Mouse (Mus musculus): ENCODE measurements around the gene Qrfpr.

The Qrfpr gene

DNA sequence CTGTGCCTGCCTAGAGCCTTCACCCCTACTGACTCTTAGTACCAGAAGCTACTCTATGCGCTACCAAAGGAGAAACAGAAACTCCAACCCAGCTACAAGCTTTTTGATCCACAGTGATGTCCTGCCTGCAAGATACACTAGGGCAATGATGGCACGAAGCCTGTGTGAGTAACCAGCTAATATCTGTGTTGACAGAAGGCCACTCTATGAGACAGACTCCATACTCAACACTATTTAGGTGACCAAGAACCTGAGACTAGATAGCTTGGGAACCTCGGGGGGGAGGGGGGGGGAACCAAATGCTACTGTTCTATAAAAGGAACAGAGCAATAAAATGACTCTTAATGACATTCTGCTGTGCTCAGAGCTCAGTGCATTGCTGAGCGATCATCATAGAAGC, 35.6 kb downstream of the Qrfpr start:
- no peaks in the 10 kb centered on the region for H3K27me3 ChIP-seq (ENCODE audit: control insufficient read depth, insufficient read depth, low read length, poor library complexity, severe bottlenecking)
- DNase-seq (ENCODE audit: low read depth, low spot score) = no peak
- H3K36me3 ChIP-seq (ENCODE audit: control insufficient read depth, insufficient read depth, low read length, poor library complexity, severe bottlenecking) = no peaks in the 10 kb centered on the region

DNA sequence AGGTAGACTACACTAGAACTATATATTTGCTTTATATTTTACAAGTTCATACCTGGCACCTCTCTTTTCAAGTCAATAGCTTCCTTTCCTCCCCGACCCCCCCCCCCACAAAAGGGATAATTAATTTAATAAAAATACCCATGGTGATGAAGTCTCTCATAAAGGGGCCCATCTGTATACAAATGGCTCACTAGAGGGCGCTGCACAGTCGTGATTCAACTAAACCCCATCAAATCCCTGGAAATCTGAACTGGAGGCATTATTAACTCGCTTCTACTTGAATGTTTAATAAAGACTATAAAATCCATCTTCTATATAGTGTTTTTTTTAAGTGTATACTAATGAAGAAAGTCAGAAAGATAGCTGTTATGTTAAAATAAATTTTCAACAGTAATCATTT, 40.6 kb downstream of the Qrfpr start:
- DNase-seq (ENCODE audit: low read depth, low spot score) = peak; percentile 38
- H3K27me3 ChIP-seq (ENCODE audit: control insufficient read depth, insufficient read depth, low read length, poor library complexity, severe bottlenecking) = no peaks in the 10 kb centered on the region
- H3K36me3 ChIP-seq (ENCODE audit: control insufficient read depth, insufficient read depth, low read length, poor library complexity, severe bottlenecking) = no peaks in the 10 kb centered on the region

DNA sequence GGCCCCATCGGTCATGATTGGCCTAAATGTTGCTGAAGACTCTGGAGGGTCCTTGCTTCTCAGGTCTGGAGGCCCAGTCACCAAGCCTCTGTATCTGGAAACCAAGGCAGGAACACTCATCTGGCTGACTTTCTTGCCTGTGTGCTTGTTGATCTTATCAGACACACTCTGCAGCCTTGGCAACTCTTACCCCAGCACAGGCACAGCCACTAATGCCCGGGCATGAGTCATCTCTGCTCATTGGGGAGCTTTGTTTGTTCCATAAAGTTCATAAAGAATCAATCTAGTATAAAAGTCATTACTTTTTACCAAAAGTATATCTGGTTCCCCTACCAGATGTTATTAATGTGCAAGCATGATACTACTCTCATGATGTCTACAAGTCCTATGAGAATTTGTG, 48.4 kb downstream of the Qrfpr start:
- no peaks in the 10 kb centered on the region; the same call in 1 of the 2 replicates for H3K27me3 ChIP-seq (ENCODE audit: control insufficient read depth, insufficient read depth, low read length, poor library complexity, severe bottlenecking)
- no peak for DNase-seq (ENCODE audit: low read depth, low spot score)

DNA sequence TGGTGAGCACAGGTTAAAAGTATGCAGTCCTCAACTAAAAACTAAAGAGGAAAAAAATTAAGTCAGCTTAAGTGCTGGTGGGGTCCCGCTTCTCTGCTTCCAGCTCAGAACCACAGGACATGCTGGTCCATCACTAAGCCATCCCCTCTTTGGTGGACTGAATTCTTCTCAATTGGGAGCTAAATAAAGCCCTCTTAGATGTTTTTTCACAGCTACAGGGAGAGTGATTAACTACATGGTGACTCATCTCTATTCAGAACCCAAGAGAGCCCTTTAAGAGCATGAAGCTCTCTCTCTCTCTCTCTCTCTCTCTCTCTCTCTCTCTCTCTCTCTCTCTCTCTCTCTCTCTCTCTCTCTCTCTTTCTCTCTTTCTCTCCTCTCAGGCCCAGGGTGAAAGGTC, 50.8 kb downstream of the Qrfpr start:
- no peak for DNase-seq (ENCODE audit: low read depth, low spot score)
- no peaks in the 10 kb centered on the region; the same call in 1 of the 2 replicates for H3K27me3 ChIP-seq (ENCODE audit: control insufficient read depth, insufficient read depth, low read length, poor library complexity, severe bottlenecking)

More for the DNA sequence above, 48.4 kb downstream of the Qrfpr start:
- H3K36me3 ChIP-seq (ENCODE audit: control insufficient read depth, insufficient read depth, low read length, poor library complexity, severe bottlenecking) = no peaks in the 10 kb centered on the region

DNA sequence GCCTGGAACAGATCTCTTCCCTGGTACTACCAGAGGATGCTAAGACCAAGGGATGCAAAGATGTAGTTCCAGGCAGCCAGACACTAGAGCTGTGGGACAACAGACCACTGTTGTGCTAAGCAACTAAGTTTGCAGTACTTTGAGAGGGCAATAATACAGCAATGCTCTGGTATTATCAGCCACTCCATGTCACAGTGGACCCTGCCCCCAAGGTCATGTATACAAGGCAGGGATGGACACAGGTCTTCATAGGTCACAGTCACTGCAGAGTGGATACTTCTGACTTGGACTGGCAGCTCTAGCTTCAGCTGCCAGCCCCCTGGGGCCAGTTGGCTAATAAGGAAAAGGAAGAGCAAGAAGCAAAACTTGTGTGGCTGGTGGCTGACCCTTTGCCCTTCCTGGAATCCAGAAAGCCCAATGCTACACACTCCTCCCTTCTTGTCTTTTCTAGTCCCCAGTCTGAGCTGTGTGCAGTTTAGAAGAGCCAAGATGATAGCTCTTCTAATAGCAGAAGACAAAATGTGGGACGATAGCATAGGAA, 51.4 kb downstream of the Qrfpr start:
- H3K27me3 ChIP-seq (ENCODE audit: control insufficient read depth, insufficient read depth, low read length, poor library complexity, severe bottlenecking) = no peaks in the 10 kb centered on the region; the same call in 1 of the 2 replicates
- DNase-seq (ENCODE audit: low read depth, low spot score) = no peak

More for the DNA sequence above, 50.8 kb downstream of the Qrfpr start:
- H3K36me3 ChIP-seq (ENCODE audit: control insufficient read depth, insufficient read depth, low read length, poor library complexity, severe bottlenecking) = no peaks in the 10 kb centered on the region

DNA sequence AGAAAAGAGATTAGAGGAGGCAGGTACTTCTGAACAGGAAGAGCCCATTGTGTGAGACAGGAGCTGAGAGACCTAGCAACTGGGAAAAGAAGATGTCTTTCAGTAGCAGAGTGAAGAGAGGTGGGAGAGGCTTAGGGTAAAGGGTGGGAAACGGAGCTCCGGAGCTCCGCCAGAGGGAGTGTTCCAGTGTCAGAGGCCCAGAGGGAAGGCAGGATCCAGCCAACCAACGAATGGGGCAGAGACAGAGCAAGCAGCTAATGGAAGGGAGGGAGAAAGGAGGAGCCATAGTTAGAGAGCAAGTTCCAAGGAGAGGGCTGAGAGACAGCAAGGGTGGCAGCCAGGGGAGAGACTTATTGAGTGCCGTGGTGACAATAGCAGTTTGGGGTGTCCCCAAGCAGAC, 66.8 kb downstream of the Qrfpr start:
- no peak for DNase-seq (ENCODE audit: low read depth, low spot score)
- no peaks in the 10 kb centered on the region for H3K27me3 ChIP-seq (ENCODE audit: control insufficient read depth, insufficient read depth, low read length, poor library complexity, severe bottlenecking)
- no peaks in the 10 kb centered on the region for H3K36me3 ChIP-seq (ENCODE audit: control insufficient read depth, insufficient read depth, low read length, poor library complexity, severe bottlenecking)

More for the DNA sequence above, 51.4 kb downstream of the Qrfpr start:
- no peaks in the 10 kb centered on the region for H3K36me3 ChIP-seq (ENCODE audit: control insufficient read depth, insufficient read depth, low read length, poor library complexity, severe bottlenecking)

DNA sequence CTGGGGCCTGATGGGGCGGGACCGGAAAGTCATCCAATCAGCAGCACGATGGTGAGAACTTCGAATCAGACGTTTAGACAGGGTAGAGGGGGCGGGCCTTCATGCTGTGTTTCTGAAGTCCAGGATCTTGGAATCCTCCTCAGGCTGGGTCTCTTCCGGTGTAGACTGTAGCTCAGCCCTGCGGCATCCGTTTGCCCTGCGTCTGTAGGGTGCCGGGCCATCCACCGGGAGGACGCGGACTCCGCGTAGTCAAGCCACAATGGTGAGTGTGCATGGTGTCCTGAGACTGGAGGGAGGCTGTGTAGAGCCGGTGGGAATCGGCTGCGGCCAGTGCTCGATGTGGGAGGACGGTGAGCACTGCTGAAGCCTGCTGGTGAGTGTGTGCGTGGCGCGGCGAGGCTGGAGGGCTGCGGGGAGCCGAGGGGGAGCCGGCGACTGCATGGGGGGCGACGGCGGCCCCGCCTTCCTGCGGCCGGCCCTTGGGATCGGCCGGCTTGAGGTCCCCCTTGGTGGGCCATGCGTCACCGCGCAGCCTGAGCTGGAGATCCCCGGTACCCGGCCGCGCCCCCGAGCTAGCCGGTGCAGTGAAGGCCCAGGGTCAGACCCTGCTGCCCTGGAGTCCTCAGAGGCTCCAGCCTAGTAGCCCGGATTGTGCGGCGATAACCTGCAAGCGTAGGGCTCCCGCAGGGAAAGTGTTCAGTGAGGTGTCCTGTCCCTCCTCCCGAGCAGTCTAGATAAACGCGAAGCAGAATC, 71.0 kb downstream of the Qrfpr start, which contains the start of gene D3Ertd254e:
TSS of gene D3Ertd254e (plus strand) at position 84 of the 753 bp plus-strand sequence.
- DNase-seq (ENCODE audit: low read depth, low spot score) = peak; percentile 78
- Histone ChIP-seq H3K27me3 (ENCODE audit: control insufficient read depth, insufficient read depth, low read length, poor library complexity, severe bottlenecking) (no peaks in the 10 kb centered on the region), H3K36me3 (ENCODE audit: control insufficient read depth, insufficient read depth, low read length, poor library complexity, severe bottlenecking) (no peaks in the 10 kb centered on the region)

DNA sequence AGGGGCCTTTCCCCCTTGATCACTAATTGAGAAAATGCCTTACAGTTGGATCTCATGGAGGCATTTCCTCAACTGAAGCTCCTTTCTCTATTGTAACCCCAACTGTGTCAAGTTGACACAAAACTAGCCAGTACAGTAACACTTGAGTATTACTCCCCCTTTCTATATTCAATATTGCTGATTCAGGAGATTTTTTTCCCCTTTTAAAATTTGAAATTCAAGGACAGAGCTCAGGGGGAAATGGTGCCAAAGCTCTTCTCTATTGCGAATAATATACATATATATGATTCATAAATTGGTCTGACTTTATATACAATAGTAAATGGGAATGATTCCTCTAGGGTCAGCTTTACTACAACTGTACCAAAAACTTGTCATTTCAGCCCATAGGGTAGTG, 71.6 kb downstream of the Qrfpr start:
- no peaks in the 10 kb centered on the region for H3K27me3 ChIP-seq (ENCODE audit: control insufficient read depth, insufficient read depth, low read length, poor library complexity, severe bottlenecking)
- H3K36me3 ChIP-seq (ENCODE audit: control insufficient read depth, insufficient read depth, low read length, poor library complexity, severe bottlenecking) = no peaks in the 10 kb centered on the region
- no peak for DNase-seq (ENCODE audit: low read depth, low spot score)

DNA sequence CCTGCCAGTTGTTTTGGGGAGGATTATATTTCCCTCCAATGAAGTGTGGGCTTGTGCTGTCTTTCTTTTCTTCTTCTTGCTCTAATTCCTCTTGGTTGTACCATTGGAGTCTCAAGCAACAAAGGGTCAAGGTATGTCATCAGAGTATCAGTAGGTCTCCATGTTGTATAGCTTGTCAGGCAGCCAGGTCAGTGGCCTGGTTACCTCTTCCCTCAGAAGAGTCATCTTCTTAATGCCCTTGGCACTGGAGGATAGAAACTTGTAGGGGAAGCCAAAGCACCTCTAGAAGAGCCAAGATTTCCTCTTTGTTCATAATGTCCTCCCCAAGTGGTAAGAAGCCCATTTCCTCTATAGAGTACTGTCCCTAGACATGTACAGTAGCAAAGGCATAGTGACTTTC, 83.1 kb downstream of the Qrfpr start:
- no peaks in the 10 kb centered on the region for H3K27me3 ChIP-seq (ENCODE audit: control insufficient read depth, insufficient read depth, low read length, poor library complexity, severe bottlenecking)
- H3K36me3 ChIP-seq (ENCODE audit: control insufficient read depth, insufficient read depth, low read length, poor library complexity, severe bottlenecking) = no peaks in the 10 kb centered on the region
- no peak for DNase-seq (ENCODE audit: low read depth, low spot score)

DNA sequence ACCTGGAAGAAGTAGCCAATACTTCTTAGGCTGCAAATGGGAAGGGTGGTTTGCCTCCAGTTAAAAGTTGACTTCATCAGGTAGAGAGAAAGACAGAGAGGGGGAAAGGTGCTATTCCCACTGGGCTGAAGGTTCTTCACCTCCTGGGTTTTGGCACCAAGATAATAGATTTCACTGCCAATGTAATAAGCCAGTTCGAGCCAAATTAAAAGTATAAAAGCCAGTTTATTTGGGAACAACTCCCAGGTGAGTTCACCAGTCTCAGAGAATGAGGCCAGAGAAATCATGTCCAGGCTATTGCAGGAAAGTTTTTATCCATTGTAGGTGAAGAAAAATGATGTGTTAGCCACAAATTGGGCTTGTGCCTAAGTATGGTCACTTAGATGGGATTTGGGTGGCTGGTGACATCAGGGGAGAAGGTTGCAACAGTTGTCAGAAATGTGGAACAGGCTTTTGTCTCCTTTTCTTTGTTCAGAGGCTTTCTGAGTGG, 83.9 kb downstream of the Qrfpr start:
- H3K27me3 ChIP-seq (ENCODE audit: control insufficient read depth, insufficient read depth, low read length, poor library complexity, severe bottlenecking) = no peaks in the 10 kb centered on the region
- DNase-seq (ENCODE audit: low read depth, low spot score) = no peak
- H3K36me3 ChIP-seq (ENCODE audit: control insufficient read depth, insufficient read depth, low read length, poor library complexity, severe bottlenecking) = no peaks in the 10 kb centered on the region

DNA sequence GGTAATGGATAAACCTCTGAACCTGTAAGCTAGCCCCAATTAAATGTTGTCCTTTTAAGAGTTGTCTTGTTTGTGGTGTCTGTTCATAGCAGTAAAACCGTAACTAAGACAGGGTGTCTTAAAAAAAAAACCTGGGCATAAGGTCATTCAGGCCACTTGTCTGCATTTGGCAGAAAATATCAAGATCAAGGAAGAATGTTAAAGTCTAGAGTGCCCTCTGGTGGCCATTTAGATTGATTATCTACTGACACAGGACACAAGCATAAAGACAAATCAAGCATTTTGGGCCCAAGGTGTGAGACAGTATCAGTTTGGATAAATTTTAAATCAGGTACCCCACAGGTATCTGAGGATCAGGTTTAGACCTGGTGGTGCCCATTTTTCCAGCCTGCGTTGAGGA, 84.6 kb downstream of the Qrfpr start:
- DNase-seq (ENCODE audit: low read depth, low spot score) = peak; percentile 76

DNA sequence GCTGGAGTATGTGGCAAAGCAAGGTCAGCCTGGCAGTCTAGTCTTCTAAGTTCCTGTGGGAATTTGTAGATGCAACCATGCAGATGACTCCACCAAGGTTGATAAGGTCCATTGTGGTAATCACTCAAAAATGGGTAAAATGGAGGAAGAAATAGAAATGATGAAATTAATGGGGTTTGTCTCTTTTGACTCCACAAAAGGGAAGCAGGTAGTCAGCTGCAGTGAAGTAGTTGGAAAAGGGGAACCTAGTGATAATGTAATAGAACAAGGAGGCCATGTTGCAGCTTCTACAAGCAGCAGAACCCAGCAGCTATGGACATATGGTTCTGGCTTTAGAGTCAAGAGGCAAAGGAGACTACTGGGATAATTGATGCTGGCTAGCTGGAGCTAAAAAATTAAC, 86.0 kb downstream of the Qrfpr start:
- Histone ChIP-seq H3K36me3 (ENCODE audit: control insufficient read depth, insufficient read depth, low read length, poor library complexity, severe bottlenecking) (no peaks in the 10 kb centered on the region), H3K27me3 (ENCODE audit: control insufficient read depth, insufficient read depth, low read length, poor library complexity, severe bottlenecking) (no peaks in the 10 kb centered on the region)
- DNase-seq (ENCODE audit: low read depth, low spot score) = no peak

More for the DNA sequence above, 84.6 kb downstream of the Qrfpr start:
- Histone ChIP-seq H3K36me3 (ENCODE audit: control insufficient read depth, insufficient read depth, low read length, poor library complexity, severe bottlenecking) (no peaks in the 10 kb centered on the region), H3K27me3 (ENCODE audit: control insufficient read depth, insufficient read depth, low read length, poor library complexity, severe bottlenecking) (no peaks in the 10 kb centered on the region)

All from splenic B cell, adult 2 months (primary cell).